Mouse (Mus musculus): ENCODE results near the gene Slc25a13. TPM values are rescaled to one million over a fixed set of nuclear protein-coding genes. Genes with fewer than 3 reads are reported as not detected.
"Not testable (repeated sequence)": the region's sequence is repeated elsewhere in the genome, so short reads cannot be mapped to it uniquely, and the experiment has no call there.

Gene Slc25a13
- polyA plus RNA-seq, 1 experiment from 2014 or later, result 55.2 TPM

- not testable (repeated sequence) for H3K27me3 ChIP-seq (replicated peaks; ENCODE audit: low read depth, poor library complexity, severe bottlenecking); DNase-seq (ENCODE audit: low spot score); H3K4me3 ChIP-seq; H3K9me3 ChIP-seq; H3K27ac ChIP-seq (replicated peaks)
- Histone ChIP-seq H3K4me1 (peaks cover 27% of the 10 kb centered on the region), H3K36me3 (replicated peaks) (peaks cover 37% of the 10 kb centered on the region)
- 89% methylated on average over 15 of the region's 15 CpGs for WGBS
Measured at GRCm38 (mm10) chr6:6178341-6178740, 38.6 kb downstream of the Slc25a13 start.

GRCm38 (mm10) chr6:6175350-6175971 is 41.5 kb downstream of the Slc25a13 start:
- H3K36me3 ChIP-seq (replicated peaks), result peaks cover 37% of the 10 kb centered on the region
- WGBS, result 46% methylated on average over 5 of the region's 5 CpGs
- H3K4me3 ChIP-seq, result no peak overlapping the region
- H3K27me3 ChIP-seq (replicated peaks; ENCODE audit: low read depth, poor library complexity, severe bottlenecking), result no peaks in the 10 kb centered on the region
- no peak for DNase-seq (ENCODE audit: low spot score)
- H3K27ac ChIP-seq (replicated peaks), result no peak overlapping the region
- H3K9me3 ChIP-seq, result no peaks in the 10 kb centered on the region
- peaks cover 28% of the 10 kb centered on the region for H3K4me1 ChIP-seq

- H3K9me3 ChIP-seq, result no peaks in the 10 kb centered on the region
- H3K4me3 ChIP-seq, result no peak overlapping the region
- no peak for DNase-seq (ENCODE audit: low spot score)
- H3K27ac ChIP-seq (replicated peaks), result peak overlapping the region; percentile 14; the same call in 1 of the 2 replicates
- peaks cover 31% of the 10 kb centered on the region for H3K4me1 ChIP-seq
- H3K27me3 ChIP-seq (replicated peaks; ENCODE audit: low read depth, poor library complexity, severe bottlenecking), result no peaks in the 10 kb centered on the region
- H3K36me3 ChIP-seq (replicated peaks), result peaks cover 24% of the 10 kb centered on the region
- WGBS, result 24% methylated on average over 9 of the region's 9 CpGs
Measured at GRCm38 (mm10) chr6:6173935-6174561, 42.9 kb downstream of the Slc25a13 start.

GRCm38 (mm10) chr6:6173166-6173934 is 43.6 kb downstream of the Slc25a13 start:
- WGBS, result 25% methylated on average over 15 of the region's 15 CpGs
- Histone ChIP-seq H3K9me3 (no peaks in the 10 kb centered on the region), H3K27ac (replicated peaks) (0 out of 2 replicates have a peak overlapping the region, but pooled peaks have one; percentile 14), H3K27me3 (replicated peaks; ENCODE audit: low read depth, poor library complexity, severe bottlenecking) (no peaks in the 10 kb centered on the region), H3K4me3 (no peak overlapping the region), H3K36me3 (replicated peaks) (peaks cover 17% of the 10 kb centered on the region), H3K4me1 (peaks cover 38% of the 10 kb centered on the region)
- DNase-seq (ENCODE audit: low spot score), result peak; percentile 24

GRCm38 (mm10) chr6:6168566-6169134 is 48.3 kb downstream of the Slc25a13 start:
- Histone ChIP-seq H3K36me3 (replicated peaks) (peaks cover 20% of the 10 kb centered on the region), H3K9me3 (no peaks in the 10 kb centered on the region), H3K4me1 (peaks cover 33% of the 10 kb centered on the region), H3K27me3 (replicated peaks; ENCODE audit: low read depth, poor library complexity, severe bottlenecking) (no peaks in the 10 kb centered on the region), H3K4me3 (no peak overlapping the region), H3K27ac (replicated peaks) (no peak overlapping the region)
- 86% methylated on average over 11 of the region's 11 CpGs for WGBS
- DNase-seq (ENCODE audit: low spot score), result no peak

- DNase-seq (ENCODE audit: low spot score), result no peak
- H3K36me3 ChIP-seq (replicated peaks), result peaks cover 20% of the 10 kb centered on the region
- H3K4me1 ChIP-seq, result peaks cover 27% of the 10 kb centered on the region
- no peaks in the 10 kb centered on the region for H3K9me3 ChIP-seq
- no peak overlapping the region for H3K4me3 ChIP-seq
- 89% methylated on average over 10 of the region's 10 CpGs for WGBS
- H3K27ac ChIP-seq (replicated peaks), result no peak overlapping the region
- no peaks in the 10 kb centered on the region for H3K27me3 ChIP-seq (replicated peaks; ENCODE audit: low read depth, poor library complexity, severe bottlenecking)
Measured at GRCm38 (mm10) chr6:6167339-6168126, 49.4 kb downstream of the Slc25a13 start.

GRCm38 (mm10) chr6:6162993-6163623 is 53.9 kb downstream of the Slc25a13 start:
- 79% methylated on average over 7 of the region's 7 CpGs for WGBS
- H3K27me3 ChIP-seq (replicated peaks; ENCODE audit: low read depth, poor library complexity, severe bottlenecking), result no peaks in the 10 kb centered on the region
- H3K4me3 ChIP-seq, result no peak overlapping the region
- no peaks in the 10 kb centered on the region for H3K9me3 ChIP-seq
- H3K4me1 ChIP-seq, result peaks cover 40% of the 10 kb centered on the region
- DNase-seq (ENCODE audit: low spot score), result no peak
- peaks cover 12% of the 10 kb centered on the region; the same call in 1 of the 2 replicates for H3K36me3 ChIP-seq (replicated peaks)
- H3K27ac ChIP-seq (replicated peaks), result no peak overlapping the region

- Histone ChIP-seq H3K36me3 (replicated peaks) (peaks cover 12% of the 10 kb centered on the region; the same call in 1 of the 2 replicates), H3K27me3 (replicated peaks; ENCODE audit: low read depth, poor library complexity, severe bottlenecking) (no peaks in the 10 kb centered on the region), H3K4me1 (peaks cover 40% of the 10 kb centered on the region), H3K4me3 (no peak overlapping the region), H3K9me3 (no peaks in the 10 kb centered on the region), H3K27ac (replicated peaks) (peak overlapping the region; percentile 15)
- DNase-seq (ENCODE audit: low spot score), result no peak
- WGBS, result 48% methylated on average over 6 of the region's 6 CpGs
Measured at GRCm38 (mm10) chr6:6162146-6162545, 54.8 kb downstream of the Slc25a13 start.

- H3K27ac ChIP-seq (replicated peaks), result no peak overlapping the region
- peaks cover 45% of the 10 kb centered on the region for H3K4me1 ChIP-seq
- WGBS, result 78% methylated on average over 7 of the region's 7 CpGs
Measured at GRCm38 (mm10) chr6:6160645-6161426, 56.1 kb downstream of the Slc25a13 start.

GRCm38 (mm10) chr6:6159221-6159859 is 57.6 kb downstream of the Slc25a13 start:
- Histone ChIP-seq H3K4me1 (peaks cover 46% of the 10 kb centered on the region), H3K36me3 (replicated peaks) (peaks cover 7% of the 10 kb centered on the region; the same call in 1 of the 2 replicates), H3K4me3 (no peak overlapping the region), H3K27me3 (replicated peaks; ENCODE audit: low read depth, poor library complexity, severe bottlenecking) (no peaks in the 10 kb centered on the region), H3K9me3 (no peaks in the 10 kb centered on the region), H3K27ac (replicated peaks) (peak overlapping the region; percentile 19; the same call in 1 of the 2 replicates)
- WGBS, result 15% methylated on average over 7 of the region's 7 CpGs
- DNase-seq (ENCODE audit: low spot score), result peak; percentile 30

More at GRCm38 (mm10) chr6:6160645-6161426, 56.1 kb downstream of the Slc25a13 start:
- no peak for DNase-seq (ENCODE audit: low spot score)
- no peak overlapping the region for H3K4me3 ChIP-seq
- no peaks in the 10 kb centered on the region for H3K27me3 ChIP-seq (replicated peaks; ENCODE audit: low read depth, poor library complexity, severe bottlenecking)
- no peaks in the 10 kb centered on the region for H3K9me3 ChIP-seq
- H3K36me3 ChIP-seq (replicated peaks), result peaks cover 5% of the 10 kb centered on the region; the same call in 1 of the 2 replicates
